In the genomic region with DNA sequence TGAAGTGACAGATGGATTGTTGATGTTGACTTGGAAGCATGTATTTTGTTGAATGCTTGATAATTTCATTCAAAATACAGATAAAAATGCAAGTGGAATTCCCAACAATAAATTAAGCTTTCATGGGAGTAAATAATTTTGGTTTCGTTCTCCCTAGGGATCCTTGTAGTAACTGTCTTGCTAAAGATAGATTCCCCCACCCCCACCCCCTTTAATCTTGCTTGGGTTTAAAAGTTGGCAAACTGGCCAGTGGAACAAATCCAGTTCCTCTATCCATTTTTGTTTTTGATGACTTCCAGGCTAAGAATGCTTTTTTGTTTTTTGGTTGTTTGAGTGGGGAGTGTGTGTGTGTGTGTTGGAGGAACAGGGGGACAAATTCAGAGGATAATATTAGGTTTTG, we compare ENCODE assay signal across 18 mouse cellular contexts.
A peak's percentile ranks its signal among the peaks of the same experiment; 100 is the strongest.
DNase-seq lines count a peak whose midpoint lies in the region; ATAC-seq lines count a peak whose summit lies in the region.
"Had no signal": no experiment of that assay in that cellular context is flagged by ENCODE, and none has a peak within 500 bp of the region (broad histone marks: within the 10 kb centered on the region; RNA-seq: fewer than 3 reads in every experiment).

No protein-coding gene starts in this region.

- DNase-seq in cerebellum, adult 9-10 months: peak; percentile 59
- DNase-seq in kidney, postnatal 14 days: peak; percentile 15
- no peak for DNase-seq in kidney, adult 8-10 months
- DNase-seq in Muller cell, postnatal 12 days (ENCODE audit: inconsistent ontology term): peak; percentile 70
- peak; percentile 4 for DNase-seq in lung, postnatal 14 days
- no peak for DNase-seq in right cerebral cortex, postnatal 10 days (ENCODE audit: low spot score in 2 of 2)
- no peak for DNase-seq in thymus, postnatal 0 days (ENCODE audit: low spot score)
- DNase-seq: adrenal gland, adult 8-10 months; cerebellum, postnatal 10 days; gastrocnemius, postnatal 25 days; heart, adult 2 months; heart, postnatal 4 days; kidney, postnatal 25 days; layer of hippocampus, postnatal 36 days; midbrain, embryonic 14.5 days; right cerebral cortex, postnatal 14 days; spleen, adult 18-20 months had no signal

- ATAC-seq in cerebellum, adult (ENCODE audit: insufficient number of reproducible peaks, low FRiP score, low TSS enrichment): no peak; the same call in 1 of the 2 replicates

Comparison
In these comparisons a context has a peak if more than half of its experiments do, and no peak if none do; other contexts are left out.
1. DNase-seq: peak in cerebellum, adult 9-10 months (single experiment), kidney, postnatal 14 days (single experiment), Muller cell, postnatal 12 days (single experiment) and lung, postnatal 14 days (single experiment); none in kidney, adult 8-10 months (0 of 2), right cerebral cortex, postnatal 10 days (0 of 2) and thymus, postnatal 0 days (single experiment).